Mouse (Mus musculus): ENCODE measurements around the gene Capn2.

DNA sequence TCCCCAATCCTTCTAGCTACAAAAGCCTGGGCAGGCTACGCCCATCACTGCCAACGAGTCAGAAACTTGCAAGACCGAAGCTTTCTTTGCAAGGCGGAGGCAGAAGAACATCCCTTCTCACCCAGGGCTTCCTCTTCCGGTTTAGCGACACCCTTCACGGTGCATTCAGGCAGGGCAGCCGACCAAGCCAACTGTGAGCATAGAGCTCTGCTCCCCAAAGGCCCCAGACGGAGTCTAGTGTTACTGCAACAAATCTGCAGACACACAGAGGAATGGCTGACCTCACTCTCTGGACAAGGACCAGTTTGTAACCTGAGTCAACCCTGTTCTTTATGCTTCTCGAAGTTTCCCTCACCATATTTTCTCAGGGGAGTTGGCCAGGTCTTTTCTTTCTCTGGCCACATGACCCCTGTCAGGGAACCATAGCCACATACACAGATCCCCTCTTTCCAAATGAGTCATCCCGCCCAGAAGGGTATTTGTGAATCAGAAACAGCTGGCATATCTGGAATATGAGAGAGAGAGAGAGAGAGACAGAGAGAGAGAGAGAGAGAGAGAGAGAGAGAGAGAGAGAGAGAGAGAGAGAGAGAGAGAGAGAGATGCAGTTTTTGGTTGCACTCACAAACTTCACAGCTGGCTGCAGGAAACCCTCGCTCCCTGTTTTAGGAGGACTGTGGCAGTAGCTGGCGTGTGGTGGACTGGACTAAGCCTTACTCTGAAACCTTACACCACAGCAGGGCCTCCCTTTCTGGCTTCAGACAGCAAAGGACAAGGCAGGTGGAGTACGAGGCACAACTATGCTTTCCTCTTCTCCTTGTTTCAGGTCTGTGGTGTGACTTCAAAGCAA is 2.9 kb upstream of the Capn2 start:
- no peak for TF ChIP-seq CTCF (conservative IDR thresholded peaks at IDR 0.05; ENCODE audit: low read length)
- TF ChIP-seq POU5F1 (IDR thresholded peaks at IDR 0.05; ENCODE audit: borderline replicate concordance, low read length): no peak
- no peak for TF ChIP-seq NANOG (IDR thresholded peaks at IDR 0.05; ENCODE audit: borderline replicate concordance, low read length)

Data from E14TG2a.4 (cell line).